Mouse (Mus musculus) midbrain, embryonic 14.5 days (tissue): Measurements from ENCODE around the gene Cpn2. TPM values are rescaled to one million over a fixed set of nuclear protein-coding genes. Genes with fewer than 3 reads are reported as not detected.

Experiments
- ATAC-seq: fragments of 200-750 bp; cut with Nextera tagmentation; 2 replicates; pipeline ENCODE4 v1.8.0; 2017; ENCODE audit warnings: moderate number of reproducible peaks, moderate library complexity; ENCODE audit not compliant: low FRiP score, low TSS enrichment
- DNase-seq: peaks from one replicate; pipeline ENCODE4 v3.0.0-alpha.2; 2015
- H3K27ac ChIP-seq: fragments of 300-500 bp; sonication (generic); replicated peaks from 2 replicates; pipeline ENCODE4 v1.5.1; 2014; ENCODE audit warnings: mild to moderate bottlenecking, low read depth, low read length, moderate library complexity
- H3K27me3 ChIP-seq: fragments of 300-500 bp; sonication (generic); 2 replicates; pipeline ENCODE4 v1.6.1; 2014; ENCODE audit warnings: low read length, control low read depth, mixed read lengths; ENCODE audit not compliant: control insufficient read depth, insufficient read depth
- H3K36me3 ChIP-seq: fragments of 300-500 bp; sonication (generic); 2 replicates; pipeline ENCODE4 v1.6.1; 2014; ENCODE audit warnings: low read length, control low read depth; ENCODE audit not compliant: control insufficient read depth, insufficient read depth
- H3K4me1 ChIP-seq: fragments of 300-500 bp; sonication (generic); 2 replicates; pipeline ENCODE4 v1.6.1; 2014; ENCODE audit warnings: mild to moderate bottlenecking, antibody characterized with exemption, low read length, control low read depth; ENCODE audit not compliant: control insufficient read depth, insufficient read depth
- H3K4me2 ChIP-seq: fragments of 300-500 bp; sonication (generic); 2 replicates; pipeline ENCODE4 v1.6.1; 2014; ENCODE audit warnings: mild to moderate bottlenecking, low read length, moderate library complexity
- H3K4me3 ChIP-seq: fragments of 300-500 bp; sonication (generic); replicated peaks from 2 replicates; pipeline ENCODE4 v1.5.1; 2014; ENCODE audit warnings: low read depth, low read length
- H3K9ac ChIP-seq: fragments of 300-500 bp; sonication (generic); replicated peaks from 2 replicates; pipeline ENCODE4 v1.6.1; 2014; ENCODE audit warnings: mild to moderate bottlenecking, low read length, moderate library complexity
- H3K9me3 ChIP-seq: fragments of 300-500 bp; sonication (generic); 2 replicates; pipeline ENCODE4 v1.6.1; 2016; ENCODE audit warnings: low read length, control low read depth, mixed read lengths; ENCODE audit not compliant: control insufficient read depth
- WGBS: fragments of 180-500 bp; shearing (Covaris S2); extraction: QIAGEN DNeasy Blood & Tissue Kit; methylation state at CpG from one replicate; pipeline ENCODE4 v1.1.7; 2014; 5-methylcytosine and 5-hydroxymethylcytosine counted together
- polyA plus RNA-seq: library from polyadenylated mRNA; unstranded; fragments of >200 nt; fragmentation: Nextera tagmentation; extraction: Ambion mirVana; gene quantifications from 2 replicates; pipeline ENCODE4 v1.2.1, GENCODE M21; 2014

Gene Cpn2
- polyA plus RNA-seq, 1 experiment from 2014 or later, result not detected

- no peak overlapping the region for H3K4me2 ChIP-seq
- no peak overlapping the region for H3K4me3 ChIP-seq
- peaks cover 4% of the 10 kb centered on the region; the same call in 1 of the 2 replicates for H3K9me3 ChIP-seq
- WGBS, result 58% methylated on average over 1 of the region's 1 CpGs
- peaks cover 22% of the 10 kb centered on the region for H3K27me3 ChIP-seq
- H3K9ac ChIP-seq, result no peak overlapping the region
- H3K27ac ChIP-seq, result no peak overlapping the region
- no peaks in the 10 kb centered on the region for H3K4me1 ChIP-seq
- DNase-seq (no peak), ATAC-seq (no peak)
- no peaks in the 10 kb centered on the region for H3K36me3 ChIP-seq
Observed at GRCm38 (mm10) chr16:30213644-30214043, 53.7 kb downstream of the Cpn2 start.

- Histone ChIP-seq H3K4me2 (no peak overlapping the region), H3K4me1 (no peaks in the 10 kb centered on the region), H3K4me3 (no peak overlapping the region), H3K9me3 (peaks cover 4% of the 10 kb centered on the region; the same call in 1 of the 2 replicates), H3K9ac (no peak overlapping the region), H3K36me3 (no peaks in the 10 kb centered on the region), H3K27me3 (peaks cover 26% of the 10 kb centered on the region), H3K27ac (no peak overlapping the region)
- ATAC-seq (no peak), DNase-seq (no peak)
- 49% methylated on average over 3 of the region's 3 CpGs for WGBS
Observed at GRCm38 (mm10) chr16:30212035-30212434, 55.3 kb downstream of the Cpn2 start.

- H3K4me3 ChIP-seq, result no peak overlapping the region
- WGBS, result 89% methylated on average over 1 of the region's 1 CpGs
- ATAC-seq (no peak), DNase-seq (no peak)
- peaks cover 4% of the 10 kb centered on the region; the same call in 1 of the 2 replicates for H3K9me3 ChIP-seq
- no peak overlapping the region for H3K27ac ChIP-seq
- H3K27me3 ChIP-seq, result peaks cover 21% of the 10 kb centered on the region; the same call in 1 of the 2 replicates
- H3K36me3 ChIP-seq, result no peaks in the 10 kb centered on the region
- H3K4me1 ChIP-seq, result peaks cover 6% of the 10 kb centered on the region; the same call in 1 of the 2 replicates
- H3K4me2 ChIP-seq, result no peak overlapping the region
- H3K9ac ChIP-seq, result no peak overlapping the region
Observed at GRCm38 (mm10) chr16:30209264-30209663, 58.0 kb downstream of the Cpn2 start.

GRCm38 (mm10) chr16:30207991-30208390 is 59.3 kb downstream of the Cpn2 start:
- no peak for DNase-seq
- H3K9me3 ChIP-seq, result peaks cover 4% of the 10 kb centered on the region; the same call in 1 of the 2 replicates
- ATAC-seq, result no peak
- peaks cover 27% of the 10 kb centered on the region for H3K27me3 ChIP-seq
- no peak overlapping the region for H3K4me3 ChIP-seq
- no peak overlapping the region for H3K4me2 ChIP-seq
- H3K36me3 ChIP-seq, result no peaks in the 10 kb centered on the region
- 75% methylated on average over 7 of the region's 7 CpGs for WGBS
- H3K9ac ChIP-seq, result no peak overlapping the region
- H3K27ac ChIP-seq, result no peak overlapping the region
- H3K4me1 ChIP-seq, result peaks cover 6% of the 10 kb centered on the region; the same call in 1 of the 2 replicates

- DNase-seq, result no peak
- Histone ChIP-seq H3K4me2 (no peak overlapping the region), H3K36me3 (no peaks in the 10 kb centered on the region), H3K4me1 (peaks cover 6% of the 10 kb centered on the region; the same call in 1 of the 2 replicates), H3K9me3 (peaks cover 4% of the 10 kb centered on the region; the same call in 1 of the 2 replicates), H3K4me3 (no peak overlapping the region), H3K9ac (no peak overlapping the region), H3K27ac (no peak overlapping the region), H3K27me3 (peaks cover 33% of the 10 kb centered on the region)
- ATAC-seq, result no peak
- WGBS, result 86% methylated on average over 11 of the region's 11 CpGs
Observed at GRCm38 (mm10) chr16:30207111-30207828, 60.0 kb downstream of the Cpn2 start.

Other genes with a start within 250 kb of the Cpn2 start
- 11.3 and 12.7 TPM in 2 replicates for gene Hes1, start 203.1 kb downstream of the Cpn2 start, polyA plus RNA-seq
- 0.13 and 0.43 TPM in 2 replicates for gene Lrrc15, start 15.8 kb upstream of the Cpn2 start, polyA plus RNA-seq
- gene Gp5, start 43.3 kb upstream of the Cpn2 start, polyA plus RNA-seq, result 0.23 and 0.30 TPM in 2 replicates
- gene Atp13a3, start 138.5 kb upstream of the Cpn2 start, polyA plus RNA-seq, result 8.9 and 10.9 TPM in 2 replicates